Mouse (Mus musculus) urinary bladder, adult 2 months (tissue): ENCODE data around the gene Arfgap3. TPM values are rescaled to one million over a fixed set of nuclear protein-coding genes. Genes with fewer than 3 reads are reported as not detected.

ENCODE experiments used
- DNase-seq: peaks from one replicate; pipeline ENCODE4 v3.0.0; 2022; ENCODE audit warnings: low spot score
- polyA plus RNA-seq: library from polyadenylated mRNA; depleted of rRNA; stranded (reverse); fragments of >200 nt; gene quantifications from 2 replicates; pipeline ENCODE4 v1.2.3, GENCODE M21; 2012; rRNA removed

Gene Arfgap3
- polyA plus RNA-seq, 1 experiment = 69.5 TPM

DNA sequence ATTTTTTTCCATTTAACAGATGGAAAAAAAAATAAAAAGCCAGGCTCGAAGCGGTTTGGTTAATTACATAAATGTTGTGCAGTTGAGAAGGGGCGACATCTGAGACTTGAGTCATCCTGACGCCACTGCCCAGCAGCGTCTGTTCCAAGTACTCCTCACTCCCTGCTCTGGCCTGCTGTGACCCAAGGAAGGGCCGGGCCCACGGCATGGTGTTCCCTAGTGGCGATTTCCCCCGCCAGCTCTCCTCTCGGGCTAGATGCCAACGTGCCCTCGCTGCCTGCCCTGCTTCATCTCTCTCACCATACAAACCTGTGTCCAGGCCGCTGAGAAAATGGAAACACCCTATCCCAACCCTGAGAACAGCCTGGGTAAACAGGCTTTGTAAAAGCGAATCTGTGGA, 98.0 kb downstream of the Arfgap3 start:
- no peak for DNase-seq

DNA sequence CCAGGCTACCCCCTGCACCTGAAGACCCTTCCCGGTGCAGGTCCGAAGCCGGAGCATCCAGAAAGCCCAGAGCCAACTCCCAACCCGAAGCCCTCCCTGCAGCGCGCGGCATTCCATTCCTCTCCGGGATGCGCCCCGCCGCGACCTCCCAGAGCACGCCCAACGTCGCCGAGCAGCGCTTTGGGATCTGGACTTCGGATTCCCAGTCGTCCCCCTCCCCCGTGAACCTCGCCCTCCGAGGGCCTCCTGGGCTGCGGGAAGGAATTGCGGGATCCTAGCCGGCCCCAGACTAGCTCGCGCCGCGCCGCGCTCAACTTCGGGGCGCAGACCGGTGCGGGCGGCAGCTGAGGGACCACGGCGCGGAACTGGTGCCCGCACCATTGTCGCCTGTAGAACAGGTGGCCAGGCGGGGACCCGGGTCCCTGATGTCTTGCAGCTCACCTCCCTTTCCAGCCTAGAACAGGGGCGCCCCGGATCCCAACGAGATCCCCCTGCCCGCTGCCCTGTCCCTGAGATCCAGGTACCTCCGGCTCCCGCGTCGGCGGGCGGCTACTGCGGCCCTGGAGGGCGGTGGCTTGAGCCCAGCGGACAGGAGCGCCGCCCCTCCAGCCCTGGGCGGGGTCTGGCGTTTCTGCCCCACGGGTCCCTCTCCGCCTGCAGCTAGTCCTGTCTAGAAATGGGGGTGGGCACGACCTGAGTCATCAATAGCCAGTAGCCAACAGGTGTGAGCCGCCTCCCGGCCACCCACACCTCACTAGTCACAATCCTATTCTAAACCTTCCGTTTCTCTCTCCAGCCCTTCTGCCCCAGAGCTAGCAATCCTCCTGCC, 98.7 kb downstream of the Arfgap3 start, which contains the start of gene A4galt:
Gene A4galt (minus strand): TSS at position 599 of the 829 bp plus-strand sequence.
- DNase-seq = peak; percentile 70

GRCm38 (mm10) chr15:83250651-83251175, 99.3 kb downstream of the Arfgap3 start:
- no peak for DNase-seq

Other genes with a start within 250 kb of the Arfgap3 start
- 56.1 and 60.9 TPM in 2 replicates for gene Rrp7a, start 227.4 kb downstream of the Arfgap3 start, polyA plus RNA-seq
- 60.9 and 64.6 TPM in 2 replicates for gene Poldip3, start 200.9 kb downstream of the Arfgap3 start, polyA plus RNA-seq
- 131 and 197 TPM in 2 replicates for gene Cyb5r3, start 177.7 kb downstream of the Arfgap3 start, polyA plus RNA-seq
- gene A4galt, start 98.5 kb downstream of the Arfgap3 start, polyA plus RNA-seq = 98.2 and 126 TPM in 2 replicates
- gene Pacsin2, start 114.4 kb upstream of the Arfgap3 start, polyA plus RNA-seq = 71.5 and 88.1 TPM in 2 replicates
- 15.1 and 23.2 TPM in 2 replicates for gene Ttll1, start 160.6 kb upstream of the Arfgap3 start, polyA plus RNA-seq
- gene Bik, start 176.6 kb upstream of the Arfgap3 start, polyA plus RNA-seq = 20.2 and 22.4 TPM in 2 replicates
- 214 and 260 TPM in 2 replicates for gene Tspo, start 213.3 kb upstream of the Arfgap3 start, polyA plus RNA-seq
- gene Mcat, start 213.5 kb upstream of the Arfgap3 start, polyA plus RNA-seq = 22.5 and 23.5 TPM in 2 replicates
- gene Ttll12, start 244.9 kb upstream of the Arfgap3 start, polyA plus RNA-seq = 11.2 and 11.7 TPM in 2 replicates